Mouse (Mus musculus) megakaryocyte-erythroid progenitor cell, adult 5-6 weeks (primary cell): ENCODE measurements at regions not wholly inside any gene's neighbourhood (a gene's known extent, or its start where the extent isn't known, plus 50 kb on each side); places are given as distances from the start of the nearest gene placed in this dataset.

Source experiments
- ATAC-seq: replicated peaks from 2 replicates; pipeline ENCODE4 v1.8.0; 2016; ENCODE audit warnings: mild to moderate bottlenecking, inconsistent platforms; ENCODE audit not compliant: severe bottlenecking, poor library complexity, low FRiP score, low TSS enrichment

DNA sequence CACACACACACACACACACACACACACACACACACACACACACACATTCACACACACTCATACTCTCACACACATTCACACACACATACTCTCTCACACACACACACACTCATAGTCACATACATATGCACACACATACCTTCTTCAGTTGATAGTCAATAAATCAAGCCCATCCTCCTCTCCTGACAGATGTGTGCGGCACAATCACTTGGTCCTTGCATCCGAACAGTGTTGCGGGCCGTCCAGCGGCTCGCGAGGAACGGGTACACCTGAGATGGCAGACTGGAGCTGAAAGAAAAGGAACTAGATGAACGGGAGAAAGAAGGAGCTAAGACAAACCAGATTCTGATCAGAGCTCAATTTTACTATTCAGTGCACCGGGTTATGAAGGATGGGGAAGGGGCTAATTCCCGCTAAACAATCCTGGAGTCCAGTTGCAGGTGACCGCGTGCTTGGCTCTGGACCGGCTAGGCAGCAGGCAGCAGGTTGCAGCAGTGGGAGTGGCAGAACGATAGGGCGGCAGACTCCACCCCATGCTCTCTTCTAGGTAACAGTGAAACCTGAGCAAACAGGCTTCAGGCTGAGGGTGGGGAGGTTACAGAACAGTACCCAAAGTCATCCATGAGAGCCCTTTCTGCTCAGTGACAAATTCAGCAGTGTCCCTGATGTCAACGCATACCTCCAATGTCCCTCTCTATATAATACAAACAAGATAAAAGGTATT lies 247.8 kb downstream of the Csl start:
- no peak for ATAC-seq

DNA sequence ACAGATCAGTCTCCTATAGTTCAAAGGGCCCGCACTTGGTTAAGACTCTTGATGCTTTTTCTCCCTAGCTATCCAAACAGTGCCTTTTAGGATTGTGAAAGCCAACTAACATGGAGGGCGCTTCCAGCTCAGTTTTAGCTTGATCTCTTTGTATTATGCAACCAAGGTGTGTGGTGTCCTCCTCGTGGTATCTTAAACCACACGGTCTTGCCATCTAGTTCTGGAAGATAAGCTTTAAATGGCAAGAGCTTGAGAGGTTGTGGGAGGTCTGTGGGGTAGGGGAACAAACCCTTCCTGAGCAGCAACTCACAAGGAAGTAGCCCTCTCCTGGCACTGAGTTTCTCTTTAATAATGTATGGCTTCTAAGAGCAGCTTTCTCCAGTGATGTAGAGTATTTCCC lies 241.5 kb downstream of the Csl start:
- no peak for ATAC-seq

DNA sequence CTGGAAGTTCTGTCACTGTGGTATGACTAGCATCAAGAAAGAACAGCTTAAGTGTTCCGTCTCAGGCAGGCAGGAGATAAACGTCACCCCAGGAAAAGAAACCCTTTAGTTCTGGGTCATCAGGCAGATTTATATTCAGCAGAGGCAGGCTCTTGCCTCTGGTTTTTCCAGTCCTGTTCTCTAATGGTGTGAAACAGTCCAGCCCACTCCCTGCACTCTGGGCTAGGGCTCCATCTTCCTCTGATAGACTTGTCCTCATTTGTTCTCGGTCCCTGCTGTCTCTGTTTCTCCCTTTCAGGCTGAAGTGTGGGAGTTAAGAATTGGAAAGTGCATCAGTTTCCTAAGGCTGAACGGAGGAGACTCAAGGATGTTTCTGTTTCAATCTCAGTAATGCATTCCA lies 240.0 kb downstream of the Csl start:
- ATAC-seq = no peak

DNA sequence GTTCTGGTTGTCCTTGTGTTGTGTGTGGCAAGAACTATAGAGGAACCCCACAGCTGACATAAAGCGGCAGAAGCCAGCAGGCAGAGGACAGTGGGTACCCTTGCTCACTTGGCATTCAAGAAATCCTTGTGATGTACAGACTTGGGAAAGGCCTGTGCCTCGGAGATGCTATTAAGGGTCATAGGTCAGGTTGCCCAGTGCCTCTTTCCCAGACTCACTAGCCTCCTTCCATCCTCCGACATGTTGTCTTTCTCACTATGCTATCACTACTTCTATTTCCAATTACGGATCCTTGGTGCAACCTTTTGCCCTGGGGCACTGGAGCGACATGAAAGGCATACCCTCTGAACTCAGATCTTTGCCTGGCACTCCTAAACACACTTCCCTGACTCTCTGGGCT lies 235.6 kb downstream of the Csl start:
- no peak for ATAC-seq

DNA sequence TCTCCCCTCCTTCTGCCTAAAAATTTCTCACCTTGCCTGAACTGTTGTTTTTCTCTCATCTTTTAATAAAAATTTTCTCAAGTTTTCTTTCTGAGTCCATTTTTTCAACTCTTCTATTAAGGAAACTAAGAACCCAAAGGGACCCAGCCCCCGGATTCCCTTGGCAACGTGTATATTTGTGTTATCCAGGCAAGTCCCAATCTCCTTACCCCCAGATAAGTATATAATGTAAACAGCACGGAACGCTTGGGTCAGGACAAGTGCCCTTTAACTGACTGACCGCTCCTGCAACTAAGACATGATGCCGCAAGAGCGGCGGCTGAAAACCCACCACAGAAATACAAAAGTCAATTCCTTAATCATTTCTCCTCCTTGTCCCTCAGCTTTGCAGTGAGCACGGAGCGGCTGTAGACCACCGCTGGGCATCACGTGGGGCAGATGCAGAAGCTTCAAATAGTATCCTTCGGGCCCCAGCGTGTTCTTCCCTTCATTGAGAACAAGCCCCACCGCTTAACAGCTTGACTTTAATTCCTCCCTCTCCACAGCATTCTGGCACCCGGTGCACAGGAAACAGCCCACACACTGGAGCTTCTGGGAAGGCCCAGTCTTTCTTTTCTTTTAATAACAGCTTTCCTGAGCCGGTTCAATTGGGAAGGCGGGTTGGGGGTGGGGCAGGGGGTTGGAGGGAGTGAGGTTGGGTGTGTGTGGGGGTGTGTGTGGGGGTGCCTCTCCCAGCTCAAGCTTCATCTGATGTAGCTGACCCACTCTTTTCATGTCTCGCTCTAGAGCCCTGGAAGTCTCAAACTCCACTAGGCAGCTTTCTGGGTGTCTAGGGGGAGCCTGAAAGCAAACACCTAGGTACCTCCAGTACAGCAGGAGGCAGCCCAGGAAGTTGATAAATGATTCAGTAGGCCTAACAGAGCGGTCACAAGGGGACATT lies 234.9 kb downstream of the Csl start:
- ATAC-seq = no peak

DNA sequence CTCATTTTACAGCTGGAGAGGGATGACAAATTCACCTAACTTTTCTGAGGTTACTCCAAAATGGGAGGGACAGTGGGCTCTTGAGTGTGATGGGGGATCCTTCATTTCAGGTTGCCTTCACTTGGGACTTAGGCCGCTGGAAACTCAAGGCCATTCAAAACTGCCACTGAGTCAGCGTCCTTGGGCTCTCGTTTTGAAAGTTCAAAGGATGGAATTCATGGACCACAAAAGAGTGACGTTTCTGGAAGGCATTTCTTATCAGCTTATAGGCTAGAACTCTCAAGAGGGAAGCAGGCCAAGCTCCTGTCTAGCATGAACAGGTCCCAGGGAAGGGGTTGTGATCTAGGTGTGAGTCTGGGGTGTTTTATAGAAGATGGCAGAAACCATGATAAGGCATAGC lies 233.3 kb downstream of the Csl start:
- ATAC-seq = no peak

DNA sequence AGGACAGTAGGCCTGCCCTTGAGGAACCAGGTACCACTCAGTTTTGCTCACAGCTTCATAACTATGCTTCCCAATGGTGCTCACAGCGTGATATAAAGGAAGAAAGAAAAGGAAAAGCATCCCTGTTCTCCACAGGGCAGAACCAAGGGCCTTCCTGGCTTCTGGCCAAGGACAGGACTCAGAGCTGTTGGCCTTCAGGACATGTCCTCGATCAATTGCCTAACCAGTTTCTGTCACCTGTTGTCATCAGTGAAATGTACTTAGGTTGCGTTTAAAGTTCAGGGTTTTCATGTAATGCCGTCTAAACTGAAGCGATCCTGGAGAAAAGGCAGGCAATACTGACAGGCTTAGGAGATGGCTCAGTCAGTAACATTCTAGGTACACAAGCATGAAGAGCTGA lies 232.9 kb downstream of the Csl start:
- no peak for ATAC-seq

GRCm38 (mm10) chr10:99531104-99531503 lies 228.4 kb downstream of the Csl start:
- ATAC-seq = no peak

DNA sequence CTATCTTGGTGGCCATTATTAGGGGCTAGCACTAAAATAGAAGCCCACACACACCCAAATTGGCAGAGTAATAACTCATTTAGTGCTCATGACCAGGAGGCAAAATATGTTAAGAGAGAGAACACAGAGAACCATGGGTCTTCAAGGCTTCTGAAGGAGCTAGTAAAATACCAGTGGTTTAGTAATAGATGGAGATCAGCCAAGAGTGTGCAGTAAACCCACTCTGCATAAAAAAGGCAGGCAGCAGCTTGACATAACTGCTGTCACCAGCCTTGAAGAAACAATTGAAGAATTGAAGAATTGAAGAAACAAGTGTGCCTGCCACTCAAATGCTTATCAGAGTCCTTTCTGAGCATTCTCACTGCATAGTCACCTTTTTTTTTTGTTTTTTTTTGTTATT lies 227.9 kb downstream of the Csl start:
- no peak for ATAC-seq

GRCm38 (mm10) chr10:99531992-99532391 lies 227.5 kb downstream of the Csl start:
- no peak for ATAC-seq

- ATAC-seq = no peak
These were observed 226.8 kb downstream of the Csl start for GRCm38 (mm10) chr10:99532697-99533119.

DNA sequence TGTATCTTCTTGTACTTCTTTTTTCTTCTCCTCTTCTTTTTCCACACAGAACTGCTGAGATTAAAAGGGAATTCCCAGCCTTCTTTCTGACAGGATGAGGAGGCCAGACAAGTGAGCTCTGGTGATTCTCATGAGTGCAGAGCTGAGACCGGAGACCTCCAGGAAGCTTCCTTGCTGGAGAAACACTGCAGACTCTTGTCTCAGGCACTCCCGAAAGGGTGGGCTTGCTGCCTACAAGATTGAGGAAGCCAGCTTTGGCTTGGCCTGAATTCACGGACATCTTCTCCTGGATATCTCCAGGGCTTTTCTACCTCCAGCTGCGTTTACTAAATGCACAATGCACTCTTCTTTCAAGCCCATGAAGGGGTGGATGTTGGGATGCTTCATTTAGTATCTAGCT lies 226.0 kb downstream of the Csl start:
- ATAC-seq = no peak

DNA sequence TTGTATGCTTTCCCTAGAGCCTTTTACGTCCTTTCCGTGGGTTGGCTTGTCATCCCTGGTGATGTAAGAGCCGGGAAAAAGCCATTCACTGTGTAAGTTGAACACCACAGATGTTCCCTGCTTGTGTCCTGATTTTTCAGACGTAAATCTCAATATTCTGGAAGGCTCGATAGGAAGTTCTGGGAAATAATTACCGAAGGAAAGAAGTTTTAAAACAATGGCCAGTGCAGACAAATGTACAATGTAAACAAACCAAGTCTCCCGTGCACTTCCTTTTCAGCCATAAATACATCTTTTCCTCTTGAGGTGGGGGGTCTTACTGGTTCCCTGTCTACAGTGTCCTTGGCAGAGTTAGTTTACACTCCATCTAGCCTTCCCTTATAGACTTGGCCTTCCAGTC lies 225.2 kb downstream of the Csl start:
- no peak for ATAC-seq

DNA sequence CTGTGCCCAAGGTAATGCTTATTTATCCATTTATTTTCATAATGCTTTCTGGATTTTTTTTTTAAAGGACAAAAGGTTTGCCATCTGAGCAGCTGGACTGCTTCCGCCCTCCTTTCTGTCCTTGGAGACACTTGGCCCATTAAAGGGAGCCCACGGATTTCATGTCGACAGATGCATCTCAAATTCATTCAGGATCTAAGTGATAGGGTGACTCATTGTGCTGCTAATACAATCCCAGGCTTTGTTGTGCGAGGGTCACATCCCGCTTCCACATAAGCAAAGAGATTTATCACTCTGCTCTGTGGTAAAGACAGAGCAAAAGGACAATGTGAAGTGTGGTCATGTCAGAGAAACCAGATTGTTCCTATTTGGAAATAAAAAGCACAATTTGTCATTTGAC lies 220.8 kb downstream of the Csl start:
- no peak for ATAC-seq

- no peak for ATAC-seq
These were observed 207.1 kb downstream of the Csl start for GRCm38 (mm10) chr10:99552373-99552772.

DNA sequence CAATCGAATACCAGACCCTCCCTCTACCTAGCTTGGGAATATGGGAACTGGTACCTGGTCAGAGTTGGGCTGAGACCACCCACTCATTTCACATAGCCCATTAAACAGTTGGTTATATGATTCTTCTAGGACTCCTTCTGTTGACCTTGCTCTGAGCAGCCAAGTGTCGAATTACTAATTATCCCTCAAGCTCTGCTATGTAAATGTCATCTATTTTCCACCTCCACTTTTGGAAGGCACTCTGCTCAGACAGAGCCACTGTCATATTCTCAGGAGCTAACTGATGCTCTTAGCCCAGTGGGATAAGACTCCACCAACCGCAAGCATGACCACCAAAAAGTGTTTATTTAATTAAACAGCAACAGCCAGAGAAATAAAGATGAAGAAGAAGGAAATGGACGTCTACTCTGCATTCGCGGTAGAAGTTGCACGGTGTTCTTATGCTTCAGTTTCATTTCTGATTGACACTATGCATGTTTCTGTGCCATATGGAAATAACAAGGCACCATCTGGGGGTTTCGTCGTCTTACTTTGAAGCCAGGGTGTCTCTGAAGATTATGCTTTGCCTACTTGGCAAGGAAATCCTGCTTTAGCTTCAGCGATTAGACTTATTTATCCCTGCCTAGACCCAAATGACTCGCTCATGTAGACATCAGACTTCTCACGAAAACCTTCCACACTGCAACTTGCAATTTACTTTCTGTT lies 206.5 kb downstream of the Csl start:
- ATAC-seq = no peak

GRCm38 (mm10) chr10:99555021-99555420 lies 204.4 kb downstream of the Csl start:
- no peak for ATAC-seq

GRCm38 (mm10) chr10:99555658-99556352 lies 203.7 kb downstream of the Csl start:
- ATAC-seq = no peak

- ATAC-seq = no peak
These were observed 203.0 kb downstream of the Csl start for GRCm38 (mm10) chr10:99556353-99557036.
